Mouse (Mus musculus) small intestine, adult 2 months (tissue): Measurements from ENCODE around the gene Add2. TPM values are rescaled to one million over a fixed set of nuclear protein-coding genes. Genes with fewer than 3 reads are reported as not detected.

Experiments
- H3K27ac ChIP-seq: fragments of 200-500 bp; 2 replicates; pipeline ENCODE4 v1.5.1; 2012; ENCODE audit warnings: low read depth, low read length, control low read depth, inconsistent platforms; ENCODE audit not compliant: insufficient read depth
- H3K27me3 ChIP-seq: fragments of 200-500 bp; 2 replicates; pipeline ENCODE4 v1.6.1; 2012; ENCODE audit warnings: mild to moderate bottlenecking, moderate library complexity, low read length, inconsistent platforms; ENCODE audit not compliant: control insufficient read depth, insufficient read depth
- H3K36me3 ChIP-seq: fragments of 200-500 bp; 2 replicates; pipeline ENCODE4 v1.6.1; 2012; ENCODE audit warnings: mild to moderate bottlenecking, low read length, control low read depth, inconsistent platforms; ENCODE audit not compliant: control insufficient read depth, insufficient read depth
- H3K4me1 ChIP-seq: fragments of 200-500 bp; 2 replicates; pipeline ENCODE4 v1.6.1; 2012; ENCODE audit warnings: low read length, inconsistent platforms, mixed read lengths; ENCODE audit not compliant: control insufficient read depth, insufficient read depth, insufficient read length
- H3K4me3 ChIP-seq: fragments of 200-500 bp; 2 replicates; pipeline ENCODE4 v1.5.1; 2012; ENCODE audit warnings: low read depth, mild to moderate bottlenecking, control low read depth, inconsistent platforms, low read length, moderate library complexity
- CTCF ChIP-seq: fragments of 200-500 bp; IDR thresholded peaks from 2 replicates; pipeline ENCODE4 v1.5.1; 2012; ENCODE audit warnings: low read depth, mild to moderate bottlenecking, control low read depth, inconsistent platforms, low read length, moderate library complexity, mixed read lengths; ENCODE audit not compliant: insufficient replicate concordance, insufficient read length; ENCODE audit errors: extremely low read depth
- POLR2A ChIP-seq: fragments of 200-500 bp; IDR thresholded peaks from 2 replicates; pipeline ENCODE4 v1.6.1; 2012; ENCODE audit warnings: low read depth, mild to moderate bottlenecking, control low read depth, inconsistent platforms, low read length, moderate library complexity
- WGBS: fragments of 180-500 bp; shearing (Covaris S2); methylation state at CpG from one replicate; pipeline ENCODE4 v1.1.7; 2018; 5-methylcytosine and 5-hydroxymethylcytosine counted together
- polyA plus RNA-seq: library from polyadenylated mRNA; depleted of rRNA; stranded (reverse); fragments of >200 nt; gene quantifications from 2 replicates; pipeline ENCODE4 v1.2.3, GENCODE M21; 2012

Add2 gene
- polyA plus RNA-seq, 1 experiment, result 0.30 TPM

- Histone ChIP-seq H3K36me3 (no peaks in the 10 kb centered on the region), H3K4me1 (peaks cover 6% of the 10 kb centered on the region; the same call in 1 of the 2 replicates), H3K27me3 (no peaks in the 10 kb centered on the region), H3K27ac (no peak overlapping the region), H3K4me3 (no peak overlapping the region)
- WGBS, result 70% methylated on average over 5 of the region's 5 CpGs
- no peak for TF ChIP-seq CTCF
- no peak for TF ChIP-seq POLR2A
These were observed 125.5 kb downstream of the Add2 start for GRCm38 (mm10) chr6:86154006-86154405.

DNA sequence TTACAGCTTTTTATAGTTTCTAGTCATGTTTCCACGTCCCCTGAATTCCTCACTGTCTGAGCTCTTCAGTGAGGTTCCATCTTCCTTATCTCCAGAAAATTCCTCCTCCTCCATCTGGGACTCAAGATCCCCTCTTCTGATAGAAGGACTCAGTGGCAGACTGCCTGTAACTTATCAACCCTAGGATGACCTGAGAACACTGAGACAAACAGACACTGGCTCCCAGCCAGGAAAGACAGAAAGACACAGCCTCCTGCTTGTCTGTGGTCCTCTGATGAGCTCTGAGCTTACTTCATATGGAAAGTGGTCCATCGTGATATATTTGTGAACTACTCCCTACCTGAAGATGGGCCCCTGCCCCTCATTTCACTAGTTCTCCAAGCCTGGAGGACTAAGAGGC is 126.0 kb downstream of the Add2 start:
- WGBS, result 50% methylated on average over 2 of the region's 2 CpGs
- no peak for TF ChIP-seq CTCF
- no peak for TF ChIP-seq POLR2A
- no peak overlapping the region for H3K4me3 ChIP-seq
- no peaks in the 10 kb centered on the region for H3K27me3 ChIP-seq
- H3K36me3 ChIP-seq, result no peaks in the 10 kb centered on the region
- peaks cover 6% of the 10 kb centered on the region; the same call in 1 of the 2 replicates for H3K4me1 ChIP-seq
- no peak overlapping the region for H3K27ac ChIP-seq

DNA sequence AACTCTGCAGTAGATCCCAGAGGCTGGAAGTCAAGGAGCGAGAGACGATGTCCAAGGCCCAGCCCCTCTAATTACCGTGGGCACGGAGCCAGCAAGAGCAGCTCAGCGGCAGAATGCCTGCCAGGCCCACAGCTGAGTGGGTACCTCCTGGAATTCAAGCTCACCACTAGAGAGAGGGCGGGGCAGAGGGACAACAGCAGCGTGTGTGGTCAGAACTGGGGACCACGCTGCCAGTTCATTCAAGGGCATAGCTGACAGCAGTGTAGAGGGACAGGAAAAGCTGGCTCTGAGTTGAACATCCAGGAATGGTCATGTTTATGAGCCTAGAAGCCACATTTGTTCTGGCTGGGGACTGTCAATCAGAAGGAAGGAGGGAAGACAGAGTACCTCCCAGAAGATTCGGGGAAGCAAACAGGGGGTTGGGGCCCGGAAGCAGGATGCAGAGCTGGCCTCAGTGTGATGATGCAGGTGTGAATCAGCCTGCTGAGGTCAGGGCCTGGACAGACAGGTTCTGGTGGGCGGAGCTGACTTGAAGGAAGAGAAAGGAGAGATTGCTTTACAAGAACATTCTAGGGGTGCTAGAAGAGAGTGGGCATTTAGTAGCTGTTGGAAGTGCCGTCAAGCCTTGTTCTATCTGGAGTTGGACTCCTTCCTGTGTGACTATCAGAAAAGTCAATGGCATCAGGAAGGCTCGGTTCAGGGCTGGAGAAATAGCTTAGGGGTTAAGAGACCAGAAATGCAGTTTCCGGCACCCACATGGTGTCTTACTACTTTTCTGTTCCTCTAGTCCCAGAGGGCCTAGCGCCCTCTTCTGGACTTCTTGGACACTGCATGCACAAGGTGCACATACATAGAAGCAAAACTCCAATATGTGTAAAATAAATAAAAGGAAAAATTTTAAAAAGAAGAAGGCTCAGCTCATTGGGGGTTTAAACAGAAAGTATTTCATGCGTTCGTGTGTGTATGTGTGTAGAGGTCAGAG is 129.1 kb downstream of the Add2 start:
- TF ChIP-seq POLR2A (no peak), CTCF (peak; percentile 11; the same call in 1 of the 2 replicates)
- peaks cover 6% of the 10 kb centered on the region; the same call in 1 of the 2 replicates for H3K4me1 ChIP-seq
- 0 out of 2 replicates have a peak, but pooled peaks cover 2% of the 10 kb centered on the region for H3K27me3 ChIP-seq
- WGBS, result 43% methylated on average over 17 of the region's 17 CpGs
- H3K36me3 ChIP-seq, result no peaks in the 10 kb centered on the region
- H3K4me3 ChIP-seq, result no peak overlapping the region
- H3K27ac ChIP-seq, result no peak overlapping the region

DNA sequence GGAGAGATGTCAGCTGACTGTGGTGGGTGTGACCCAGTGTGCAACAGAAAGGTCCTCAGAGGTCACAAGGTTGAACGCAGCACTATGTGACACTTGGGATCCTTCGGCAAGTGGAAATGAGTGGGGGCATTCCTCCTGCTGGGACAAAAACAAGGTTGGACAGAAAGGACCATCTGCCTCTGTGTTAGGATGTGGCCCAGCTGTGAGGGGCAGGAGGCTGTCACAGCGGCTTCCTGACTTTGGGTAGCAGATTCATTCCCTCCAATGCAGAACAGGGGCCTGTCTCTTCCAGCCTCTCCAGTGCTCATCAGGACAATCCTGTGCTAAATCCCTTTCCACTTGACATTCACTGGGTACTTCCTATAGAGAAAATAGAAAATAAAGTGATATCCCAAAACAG is 132.4 kb downstream of the Add2 start:
- Histone ChIP-seq H3K4me3 (no peak overlapping the region), H3K36me3 (no peaks in the 10 kb centered on the region), H3K27ac (no peak overlapping the region), H3K4me1 (peaks cover 6% of the 10 kb centered on the region; the same call in 1 of the 2 replicates), H3K27me3 (0 out of 2 replicates have a peak, but pooled peaks cover 2% of the 10 kb centered on the region)
- TF ChIP-seq CTCF, result no peak
- no peak for TF ChIP-seq POLR2A
- WGBS, result 77% methylated on average over 3 of the region's 3 CpGs

GRCm38 (mm10) chr6:86161586-86161985 is 133.1 kb downstream of the Add2 start:
- H3K27me3 ChIP-seq, result 0 out of 2 replicates have a peak, but pooled peaks cover 2% of the 10 kb centered on the region
- 57% methylated on average over 7 of the region's 7 CpGs for WGBS
- H3K36me3 ChIP-seq, result no peaks in the 10 kb centered on the region
- H3K4me3 ChIP-seq, result no peak overlapping the region
- TF ChIP-seq POLR2A (no peak), CTCF (no peak)
- H3K4me1 ChIP-seq, result peaks cover 6% of the 10 kb centered on the region; the same call in 1 of the 2 replicates
- H3K27ac ChIP-seq, result no peak overlapping the region

GRCm38 (mm10) chr6:86164028-86164427 is 135.5 kb downstream of the Add2 start:
- 67% methylated on average over 3 of the region's 3 CpGs for WGBS
- no peak for TF ChIP-seq CTCF
- no peak for TF ChIP-seq POLR2A
- Histone ChIP-seq H3K27me3 (0 out of 2 replicates have a peak, but pooled peaks cover 2% of the 10 kb centered on the region), H3K36me3 (no peaks in the 10 kb centered on the region), H3K27ac (no peak overlapping the region), H3K4me3 (no peak overlapping the region), H3K4me1 (no peaks in the 10 kb centered on the region)

- H3K27me3 ChIP-seq, result 0 out of 2 replicates have a peak, but pooled peaks cover 2% of the 10 kb centered on the region
- no peak overlapping the region for H3K27ac ChIP-seq
- 47% methylated on average over 9 of the region's 9 CpGs for WGBS
- no peak for TF ChIP-seq CTCF
- TF ChIP-seq POLR2A, result no peak
- H3K4me1 ChIP-seq, result no peaks in the 10 kb centered on the region
- H3K4me3 ChIP-seq, result no peak overlapping the region
- no peaks in the 10 kb centered on the region for H3K36me3 ChIP-seq
These were observed 137.9 kb downstream of the Add2 start for GRCm38 (mm10) chr6:86166426-86166825.
